Mouse (Mus musculus): ENCODE data around the gene Dnmt1.

DNA sequence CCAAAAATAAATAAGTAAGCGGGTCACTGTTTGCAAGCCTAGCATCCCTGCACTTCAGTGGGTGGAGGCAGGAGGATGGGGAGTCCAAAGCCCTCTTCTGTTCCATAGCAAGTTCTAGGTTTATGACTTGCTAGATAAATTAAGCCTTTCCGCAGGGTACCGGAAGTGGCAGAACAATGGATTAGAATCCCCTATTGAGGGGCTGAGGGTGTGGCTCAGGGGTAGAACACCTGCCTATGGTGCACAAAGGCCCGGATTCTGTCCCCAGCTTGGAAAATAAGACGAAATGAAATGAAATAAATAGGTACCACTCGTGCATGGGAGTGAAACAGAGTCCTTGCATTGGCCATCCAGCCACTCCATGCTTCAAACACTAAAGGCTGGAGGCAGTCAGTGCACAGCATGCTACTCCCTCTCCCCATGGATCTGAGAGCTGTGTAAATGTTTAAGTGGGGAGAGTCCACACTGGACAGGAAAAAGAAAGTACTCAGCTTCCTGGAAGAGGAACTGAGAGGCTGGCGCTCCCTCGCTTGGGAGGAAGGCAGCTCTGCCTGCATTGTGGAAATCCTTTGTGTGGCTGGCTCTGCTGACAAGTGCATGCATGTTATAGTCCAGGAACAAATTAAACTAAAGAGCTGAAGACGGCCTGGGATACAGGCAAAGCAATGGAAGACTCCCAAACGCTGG lies 18.9 kb upstream of the Dnmt1 start:
- TF ChIP-seq CTCF (IDR thresholded peaks at IDR 0.05 in 2 of 3, conservative IDR thresholded peaks at IDR 0.05 in 1 of 3; ENCODE audit: control insufficient read depth in 1 of 3, insufficient read depth in 1 of 3, low read depth in 2 of 3, low read length in 3 of 3, poor library complexity in 1 of 3, severe bottlenecking in 1 of 3), result no peak
- no peak for TF ChIP-seq HCFC1 (IDR thresholded peaks at IDR 0.05; ENCODE audit: low read depth, low read length)
- TF ChIP-seq POLR2AphosphoS2 (IDR thresholded peaks at IDR 0.05; ENCODE audit: low read length), result no peak
